Mouse (Mus musculus): ENCODE measurements at regions not wholly inside any gene's neighbourhood (a gene's known extent, or its start where the extent isn't known, plus 50 kb on each side); places are given as distances from the start of the nearest gene placed in this dataset.

GRCm38 (mm10) chr4:45683205-45683604 is 115.6 kb upstream of the Aldh1b1 start:
- TF ChIP-seq CTCF (IDR thresholded peaks at IDR 0.05; ENCODE audit: borderline replicate concordance, extremely low read depth, insufficient read depth, insufficient read length) (no peak), POLR2A (IDR thresholded peaks at IDR 0.05; ENCODE audit: borderline replicate concordance, extremely low read depth, insufficient read depth, insufficient read length, poor library complexity, severe bottlenecking) (no peak)

All from brain, embryonic 14.5 days (tissue).